Comparison of ENCODE assay signal across 8 mouse cellular contexts in genomic region chr3:105114269-105114668, GRCm38 (mm10). TPM values are rescaled to one million over a fixed set of nuclear protein-coding genes. Genes with fewer than 3 reads are reported as not detected.
DNase-seq lines count a peak whose midpoint lies in the region; ATAC-seq lines count a peak whose summit lies in the region.

No protein-coding gene starts in this region.

- intact Hi-C loops in heart, postnatal 25 days (cut with DNase I), result loop anchor here (2.0 kb wide), 1 partner anchor 51 kb away; no protein-coding TSS in a partner anchor
- intact Hi-C loops in left cerebral cortex, postnatal 36 days (cut with DNase I), result loop anchor here (2.0 kb wide), 1 partner anchor 51 kb away; no protein-coding TSS in a partner anchor

- no peaks in the 10 kb centered on the region for H3K4me1 ChIP-seq in midbrain, embryonic 14.5 days (ENCODE audit: control insufficient read depth, insufficient read depth, low read length)

- H3K27ac ChIP-seq in midbrain, embryonic 14.5 days (replicated peaks; ENCODE audit: low read depth, low read length), result no peak overlapping the region

- no peaks in the 10 kb centered on the region for H3K36me3 ChIP-seq in midbrain, embryonic 14.5 days (ENCODE audit: control insufficient read depth, insufficient read depth, low read length)
- H3K36me3 ChIP-seq in splenic B cell, adult 2 months (ENCODE audit: control insufficient read depth, insufficient read depth, low read length, poor library complexity, severe bottlenecking), result no peaks in the 10 kb centered on the region

- no peak overlapping the region for H3K9ac ChIP-seq in midbrain, embryonic 14.5 days (replicated peaks; ENCODE audit: low read length)

- no peak for ATAC-seq in midbrain, embryonic 14.5 days (ENCODE audit: low FRiP score, low TSS enrichment)

- WGBS in midbrain, embryonic 14.5 days, result 36% methylated on average over 2 of the region's 2 CpGs

- DNase-seq in heart, adult 11 months, result peak; percentile 97
- DNase-seq in heart, postnatal 25 days (ENCODE audit: low spot score), result no peak
- peak; percentile 74 to 79 for DNase-seq in cerebellum, postnatal 36 days
- DNase-seq in gastrocnemius, postnatal 10 days, result peak; percentile 52
- DNase-seq in kidney, adult 18-20 months, result peak; percentile 54
- DNase-seq in left cerebral cortex, postnatal 36 days (ENCODE audit: low spot score in 2 of 2), result peak; percentile 69 to 77
- peak; percentile 78 for DNase-seq in midbrain, embryonic 14.5 days
- peak; percentile 49 for DNase-seq in splenic B cell, adult 2 months (ENCODE audit: low read depth, low spot score)

- no peaks in the 10 kb centered on the region for H3K27me3 ChIP-seq in midbrain, embryonic 14.5 days (ENCODE audit: control insufficient read depth, insufficient read depth, low read length)
- H3K27me3 ChIP-seq in splenic B cell, adult 2 months (ENCODE audit: control insufficient read depth, insufficient read depth, low read length, poor library complexity, severe bottlenecking), result no peaks in the 10 kb centered on the region

- H3K4me3 ChIP-seq in midbrain, embryonic 14.5 days (replicated peaks; ENCODE audit: low read depth, low read length), result no peak overlapping the region

- no peaks in the 10 kb centered on the region for H3K9me3 ChIP-seq in midbrain, embryonic 14.5 days (ENCODE audit: control insufficient read depth, low read length)

- H3K4me2 ChIP-seq in midbrain, embryonic 14.5 days (ENCODE audit: low read length), result no peak overlapping the region

RNA-seq across cellular contexts. Expression of gene 4930564D02Rik, which starts 47.6 kb away (rescaled TPM):
- not detected for total RNA-seq in heart, postnatal 25 days (2021)
- total RNA-seq in gastrocnemius, postnatal 10 days (2021), result not detected
- not detected for total RNA-seq in left cerebral cortex, postnatal 36 days (2021)
- not detected in 2 replicates for polyA plus RNA-seq in midbrain, embryonic 14.5 days (2014; fragmentation: Nextera tagmentation; extraction: Ambion mirVana)
